Mouse (Mus musculus): ENCODE measurements at regions not wholly inside any gene's neighbourhood (a gene's known extent, or its start where the extent isn't known, plus 50 kb on each side); places are given as distances from the start of the nearest gene placed in this dataset.

DNA sequence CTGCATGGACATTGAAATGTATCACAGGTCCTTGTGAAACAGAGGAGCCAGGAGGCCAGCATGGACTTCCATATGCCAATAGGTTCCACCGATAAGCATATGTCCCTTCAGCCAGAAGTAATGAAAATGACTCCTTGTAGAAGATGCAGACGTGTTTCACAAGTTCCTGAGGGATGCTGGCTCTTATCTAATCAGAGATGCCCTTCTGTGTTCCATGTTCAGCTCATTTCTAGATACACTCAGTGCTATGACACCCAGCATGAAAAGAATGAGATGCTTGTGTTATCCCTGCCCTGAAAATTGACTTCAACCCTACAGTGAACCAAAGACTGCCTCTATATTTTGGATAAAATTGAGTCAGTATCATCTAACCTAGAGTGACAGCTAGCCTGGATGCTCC is 53.8 kb upstream of the Elac2 start:
- DNase-seq = no peak

- DNase-seq = no peak
Measured at GRCm38 (mm10) chr11:64925970-64926369, 52.9 kb upstream of the Elac2 start.

Data from spleen, adult 18-20 months (tissue).